Mouse (Mus musculus) limb, embryonic 14.5 days (tissue): ENCODE results near the gene Cyth2. TPM values are rescaled to one million over a fixed set of nuclear protein-coding genes. Genes with fewer than 3 reads are reported as not detected.

Experiments used
- ATAC-seq: fragments of 200-750 bp; cut with Nextera tagmentation; 2 replicates; pipeline ENCODE4 v1.8.0; 2017; ENCODE audit warnings: low read depth, moderate number of reproducible peaks, moderate TSS enrichment; ENCODE audit not compliant: low FRiP score
- DNase-seq: peaks from one replicate; pipeline ENCODE4 v3.0.0-alpha.2; 2015; ENCODE audit warnings: low spot score
- H3K27ac ChIP-seq: fragments of 300-500 bp; sonication (generic); replicated peaks from 2 replicates; pipeline ENCODE4 v1.5.1; 2014; ENCODE audit warnings: low read depth, mild to moderate bottlenecking, low read length, moderate library complexity, mixed read lengths
- H3K27me3 ChIP-seq: fragments of 300-500 bp; sonication (generic); 2 replicates; pipeline ENCODE4 v1.6.1; 2014; ENCODE audit warnings: low read length, mixed read lengths; ENCODE audit not compliant: control insufficient read depth, insufficient read depth
- H3K36me3 ChIP-seq: fragments of 300-500 bp; sonication (generic); 2 replicates; pipeline ENCODE4 v1.6.1; 2014; ENCODE audit warnings: mild to moderate bottlenecking, low read length, moderate library complexity, mixed read lengths; ENCODE audit not compliant: control insufficient read depth, insufficient read depth
- H3K4me1 ChIP-seq: fragments of 300-500 bp; sonication (generic); 2 replicates; pipeline ENCODE4 v1.6.1; 2014; ENCODE audit warnings: antibody characterized with exemption, low read length, mixed read lengths; ENCODE audit not compliant: control insufficient read depth, insufficient read depth
- H3K4me2 ChIP-seq: fragments of 300-500 bp; sonication (generic); replicated peaks from 2 replicates; pipeline ENCODE4 v1.6.1; 2014; ENCODE audit warnings: low read depth, mild to moderate bottlenecking, low read length, moderate library complexity; ENCODE audit not compliant: severe bottlenecking
- H3K4me3 ChIP-seq: fragments of 300-500 bp; sonication (generic); replicated peaks from 2 replicates; pipeline ENCODE4 v1.5.1; 2014; ENCODE audit warnings: low read length
- H3K9ac ChIP-seq: fragments of 300-500 bp; sonication (generic); 2 replicates; pipeline ENCODE4 v1.6.1; 2014; ENCODE audit warnings: mild to moderate bottlenecking, low read depth, low read length, moderate library complexity; ENCODE audit not compliant: severe bottlenecking
- H3K9me3 ChIP-seq: fragments of 300-500 bp; sonication (generic); 2 replicates; pipeline ENCODE4 v1.6.1; 2016; ENCODE audit warnings: low read length; ENCODE audit not compliant: control insufficient read depth
- POLR2A ChIP-seq: fragments of 200-500 bp; IDR thresholded peaks from 2 replicates; pipeline ENCODE4 v1.8.0; 2012; ENCODE audit warnings: inconsistent platforms, mild to moderate bottlenecking, moderate library complexity, borderline replicate concordance; ENCODE audit not compliant: insufficient read depth, insufficient read length; ENCODE audit errors: extremely low read depth
- WGBS: fragments of 180-500 bp; shearing (Covaris S2); extraction: QIAGEN DNeasy Blood & Tissue Kit; methylation state at CpG from one replicate; pipeline ENCODE4 v1.1.7; 2014; 5-methylcytosine and 5-hydroxymethylcytosine counted together
- polyA plus RNA-seq, 2 experiments: library from polyadenylated mRNA; depleted of rRNA in 1 of 2; stranded (reverse) in 1 of 2; unstranded in 1 of 2; fragments of >200 nt; fragmentation: Nextera tagmentation in 1 of 2; extraction: Ambion mirVana in 1 of 2; gene quantifications; 2 replicates each; pipeline versions ENCODE4 v1.2.1 to v1.2.3; 2012 to 2014

Cyth2 gene
- polyA plus RNA-seq, 2 experiments, result 91.7 to 105 TPM

DNA sequence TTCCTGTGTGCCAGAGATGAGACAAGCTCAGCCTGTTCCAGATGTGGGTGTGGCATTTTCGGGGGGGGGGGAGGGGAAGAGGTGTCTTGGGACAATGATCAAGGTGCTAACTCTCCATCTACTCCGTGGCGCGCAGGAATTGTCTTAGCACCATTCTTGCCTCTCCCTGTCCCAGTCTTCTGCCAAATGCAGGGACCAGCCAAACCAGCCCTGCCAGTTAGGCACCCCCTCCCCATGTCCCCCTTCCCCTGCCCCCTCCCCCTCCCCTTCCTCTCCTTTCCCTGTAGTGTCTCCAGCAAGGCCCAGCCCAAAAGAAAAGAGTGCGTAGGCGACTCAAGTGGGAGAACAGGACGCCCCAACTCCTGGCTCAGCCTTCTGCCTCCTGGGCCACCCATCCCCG, 47.6 kb downstream of the Cyth2 start:
- Histone ChIP-seq H3K9me3 (no peaks in the 10 kb centered on the region), H3K9ac (no peak overlapping the region), H3K4me1 (peaks cover 2% of the 10 kb centered on the region; the same call in 1 of the 2 replicates), H3K27me3 (no peaks in the 10 kb centered on the region), H3K27ac (no peak overlapping the region), H3K36me3 (no peaks in the 10 kb centered on the region), H3K4me2 (no peak overlapping the region), H3K4me3 (no peak overlapping the region)
- ATAC-seq (no peak), DNase-seq (no peak)
- no peak for TF ChIP-seq POLR2A
- 58% methylated on average over 8 of the region's 8 CpGs for WGBS

- H3K27me3 ChIP-seq, result no peaks in the 10 kb centered on the region
- WGBS, result 52% methylated on average over 8 of the region's 8 CpGs
- no peak for ATAC-seq
- no peak overlapping the region for H3K27ac ChIP-seq
- no peaks in the 10 kb centered on the region for H3K9me3 ChIP-seq
- no peak overlapping the region for H3K4me3 ChIP-seq
- no peaks in the 10 kb centered on the region for H3K36me3 ChIP-seq
- H3K4me1 ChIP-seq, result peaks cover 2% of the 10 kb centered on the region; the same call in 1 of the 2 replicates
- DNase-seq, result no peak
- H3K9ac ChIP-seq, result no peak overlapping the region
- no peak overlapping the region for H3K4me2 ChIP-seq
- no peak for TF ChIP-seq POLR2A
Observed at GRCm38 (mm10) chr7:45765995-45766394, 48.4 kb downstream of the Cyth2 start.

- peaks cover 3% of the 10 kb centered on the region; the same call in 1 of the 2 replicates for H3K4me1 ChIP-seq
- no peaks in the 10 kb centered on the region for H3K36me3 ChIP-seq
- no peak overlapping the region for H3K4me3 ChIP-seq
- no peak overlapping the region for H3K9ac ChIP-seq
- H3K27me3 ChIP-seq, result peaks cover 24% of the 10 kb centered on the region
- H3K4me2 ChIP-seq, result no peak overlapping the region
- no peak overlapping the region for H3K27ac ChIP-seq
- no peaks in the 10 kb centered on the region for H3K9me3 ChIP-seq
- no peak for DNase-seq
- 56% methylated on average over 5 of the region's 5 CpGs for WGBS
- TF ChIP-seq POLR2A, result no peak
- ATAC-seq, result no peak
Observed at GRCm38 (mm10) chr7:45760151-45760550, 54.2 kb downstream of the Cyth2 start.

DNA sequence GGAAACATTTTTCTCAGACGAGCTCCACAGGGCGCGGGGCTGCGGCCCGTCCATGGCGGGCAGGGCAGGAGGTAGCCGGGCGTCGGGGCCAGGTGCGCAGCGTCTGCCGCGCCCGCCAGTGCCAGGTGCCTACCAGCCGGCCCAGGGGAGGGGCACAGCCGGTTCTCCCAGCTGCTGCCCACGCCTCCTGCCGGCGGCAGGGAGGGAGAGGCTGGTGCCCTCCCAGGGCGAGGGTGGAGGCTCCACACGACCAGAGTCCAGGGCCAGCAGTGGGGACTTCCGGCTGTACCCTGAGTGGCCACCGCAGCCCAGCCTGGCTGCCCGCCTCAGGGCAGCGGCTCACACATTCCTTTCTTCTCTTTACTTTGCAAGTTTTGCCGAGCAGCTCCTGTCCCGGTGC, 55.0 kb downstream of the Cyth2 start:
- ATAC-seq, result no peak
- peaks cover 24% of the 10 kb centered on the region for H3K27me3 ChIP-seq
- no peaks in the 10 kb centered on the region for H3K36me3 ChIP-seq
- peak overlapping the region; percentile 34 for H3K9ac ChIP-seq
- DNase-seq, result no peak
- H3K4me2 ChIP-seq, result peak overlapping the region; percentile 38
- no peak overlapping the region for H3K27ac ChIP-seq
- peak overlapping the region; percentile 18; the same call in 1 of the 2 replicates for H3K4me3 ChIP-seq
- TF ChIP-seq POLR2A, result no peak
- 4% methylated on average over 15 of the region's 27 CpGs for WGBS
- no peaks in the 10 kb centered on the region for H3K9me3 ChIP-seq
- peaks cover 3% of the 10 kb centered on the region; the same call in 1 of the 2 replicates for H3K4me1 ChIP-seq

Other genes starting within 250 kb of the Cyth2 start
- gene Bcat2, start 244.4 kb downstream of the Cyth2 start, polyA plus RNA-seq (2012; rRNA removed), result 67.6 and 71.5 TPM in 2 replicates
- gene Bcat2, start 244.4 kb downstream of the Cyth2 start, polyA plus RNA-seq (2014; fragmentation: Nextera tagmentation; extraction: Ambion mirVana), result 57.2 and 60.4 TPM in 2 replicates
- 0.58 and 0.73 TPM in 2 replicates for gene Fgf21, start 199.1 kb downstream of the Cyth2 start, polyA plus RNA-seq (2012; rRNA removed)
- 0.43 and 0.66 TPM in 2 replicates for gene Fgf21, start 199.1 kb downstream of the Cyth2 start, polyA plus RNA-seq (2014; fragmentation: Nextera tagmentation; extraction: Ambion mirVana)
- gene Fut1, start 197.3 kb downstream of the Cyth2 start, polyA plus RNA-seq (2012; rRNA removed), result 1.0 and 1.9 TPM in 2 replicates
- 1.2 and 1.8 TPM in 2 replicates for gene Fut1, start 197.3 kb downstream of the Cyth2 start, polyA plus RNA-seq (2014; fragmentation: Nextera tagmentation; extraction: Ambion mirVana)
- gene Izumo1, start 192.8 kb downstream of the Cyth2 start, polyA plus RNA-seq (2012; rRNA removed), result 0.33 and 0.43 TPM in 2 replicates
- 0.39 TPM in 1 of 2 replicates, not detected in the other for gene Izumo1, start 192.8 kb downstream of the Cyth2 start, polyA plus RNA-seq (2014; fragmentation: Nextera tagmentation; extraction: Ambion mirVana)
- gene Rasip1, start 187.1 kb downstream of the Cyth2 start, polyA plus RNA-seq (2012; rRNA removed), result 14.1 and 16.7 TPM in 2 replicates
- gene Rasip1, start 187.1 kb downstream of the Cyth2 start, polyA plus RNA-seq (2014; fragmentation: Nextera tagmentation; extraction: Ambion mirVana), result 11.0 and 11.8 TPM in 2 replicates
- 34.6 and 43.9 TPM in 2 replicates for gene Mamstr, start 174.6 kb downstream of the Cyth2 start, polyA plus RNA-seq (2012; rRNA removed)
- 15.7 and 19.8 TPM in 2 replicates for gene Mamstr, start 174.6 kb downstream of the Cyth2 start, polyA plus RNA-seq (2014; fragmentation: Nextera tagmentation; extraction: Ambion mirVana)
- 1.1 and 1.4 TPM in 2 replicates for gene Fut2, start 148.2 kb downstream of the Cyth2 start, polyA plus RNA-seq (2012; rRNA removed)
- gene Fut2, start 148.2 kb downstream of the Cyth2 start, polyA plus RNA-seq (2014; fragmentation: Nextera tagmentation; extraction: Ambion mirVana), result 2.2 and 2.9 TPM in 2 replicates
- 1.3 and 2.1 TPM in 2 replicates for gene Ntn5, start 130.6 kb downstream of the Cyth2 start, polyA plus RNA-seq (2012; rRNA removed)
- 0.59 and 0.86 TPM in 2 replicates for gene Ntn5, start 130.6 kb downstream of the Cyth2 start, polyA plus RNA-seq (2014; fragmentation: Nextera tagmentation; extraction: Ambion mirVana)
- gene Sec1, start 120.2 kb downstream of the Cyth2 start, polyA plus RNA-seq (2012; rRNA removed), result 1.7 and 2.8 TPM in 2 replicates
- gene Sec1, start 120.2 kb downstream of the Cyth2 start, polyA plus RNA-seq (2014; fragmentation: Nextera tagmentation; extraction: Ambion mirVana), result 0.46 and 0.92 TPM in 2 replicates
- 34.1 and 46.4 TPM in 2 replicates for gene Car11, start 114.7 kb downstream of the Cyth2 start, polyA plus RNA-seq (2012; rRNA removed)
- 9.5 and 10.6 TPM in 2 replicates for gene Car11, start 114.7 kb downstream of the Cyth2 start, polyA plus RNA-seq (2014; fragmentation: Nextera tagmentation; extraction: Ambion mirVana)
- 15.1 and 16.8 TPM in 2 replicates for gene Dbp, start 109.5 kb downstream of the Cyth2 start, polyA plus RNA-seq (2012; rRNA removed)
- 7.0 and 8.9 TPM in 2 replicates for gene Dbp, start 109.5 kb downstream of the Cyth2 start, polyA plus RNA-seq (2014; fragmentation: Nextera tagmentation; extraction: Ambion mirVana)
- 1,056 and 1,196 TPM in 2 replicates for gene Rpl18, start 99.1 kb downstream of the Cyth2 start, polyA plus RNA-seq (2012; rRNA removed)
- 1,210 and 1,246 TPM in 2 replicates for gene Rpl18, start 99.1 kb downstream of the Cyth2 start, polyA plus RNA-seq (2014; fragmentation: Nextera tagmentation; extraction: Ambion mirVana)
- 36.9 and 48.5 TPM in 2 replicates for gene Sphk2, start 96.6 kb downstream of the Cyth2 start, polyA plus RNA-seq (2012; rRNA removed)
- 27.5 and 29.2 TPM in 2 replicates for gene Sphk2, start 96.6 kb downstream of the Cyth2 start, polyA plus RNA-seq (2014; fragmentation: Nextera tagmentation; extraction: Ambion mirVana)
- gene Fam83e, start 93.4 kb downstream of the Cyth2 start, polyA plus RNA-seq (2012; rRNA removed), result 0.92 and 0.95 TPM in 2 replicates
- 0.30 and 0.48 TPM in 2 replicates for gene Fam83e, start 93.4 kb downstream of the Cyth2 start, polyA plus RNA-seq (2014; fragmentation: Nextera tagmentation; extraction: Ambion mirVana)
- not detected in 2 replicates for gene Spaca4, start 88.8 kb downstream of the Cyth2 start, polyA plus RNA-seq (2012; rRNA removed)
- gene Spaca4, start 88.8 kb downstream of the Cyth2 start, polyA plus RNA-seq (2014; fragmentation: Nextera tagmentation; extraction: Ambion mirVana), result not detected in 2 replicates
- 46.2 and 70.5 TPM in 2 replicates for gene Lmtk3, start 30.8 kb downstream of the Cyth2 start, polyA plus RNA-seq (2012; rRNA removed)
- 1.8 and 2.8 TPM in 2 replicates for gene Lmtk3, start 30.8 kb downstream of the Cyth2 start, polyA plus RNA-seq (2014; fragmentation: Nextera tagmentation; extraction: Ambion mirVana)
- 5.3 and 8.9 TPM in 2 replicates for gene Sult2b1, start 29.9 kb downstream of the Cyth2 start, polyA plus RNA-seq (2012; rRNA removed)
- gene Sult2b1, start 29.9 kb downstream of the Cyth2 start, polyA plus RNA-seq (2014; fragmentation: Nextera tagmentation; extraction: Ambion mirVana), result 19.0 and 31.7 TPM in 2 replicates
- 1.7 and 3.5 TPM in 2 replicates for gene Kcnj14, start 10.2 kb upstream of the Cyth2 start, polyA plus RNA-seq (2012; rRNA removed)
- gene Kcnj14, start 10.2 kb upstream of the Cyth2 start, polyA plus RNA-seq (2014; fragmentation: Nextera tagmentation; extraction: Ambion mirVana), result 1.1 and 1.4 TPM in 2 replicates
- 33.7 and 38.7 TPM in 2 replicates for gene Grwd1, start 16.4 kb upstream of the Cyth2 start, polyA plus RNA-seq (2012; rRNA removed)
- gene Grwd1, start 16.4 kb upstream of the Cyth2 start, polyA plus RNA-seq (2014; fragmentation: Nextera tagmentation; extraction: Ambion mirVana), result 62.4 and 62.9 TPM in 2 replicates
- gene Kdelr1, start 58.2 kb upstream of the Cyth2 start, polyA plus RNA-seq (2012; rRNA removed), result 374 and 521 TPM in 2 replicates
- gene Kdelr1, start 58.2 kb upstream of the Cyth2 start, polyA plus RNA-seq (2014; fragmentation: Nextera tagmentation; extraction: Ambion mirVana), result 140 and 163 TPM in 2 replicates
- 4.9 and 7.4 TPM in 2 replicates for gene Grin2d, start 63.8 kb upstream of the Cyth2 start, polyA plus RNA-seq (2012; rRNA removed)
- 0.59 and 0.61 TPM in 2 replicates for gene Grin2d, start 63.8 kb upstream of the Cyth2 start, polyA plus RNA-seq (2014; fragmentation: Nextera tagmentation; extraction: Ambion mirVana)
- 0.49 and 0.83 TPM in 2 replicates for gene Syngr4, start 82.1 kb upstream of the Cyth2 start, polyA plus RNA-seq (2012; rRNA removed)
- 0.53 and 0.99 TPM in 2 replicates for gene Syngr4, start 82.1 kb upstream of the Cyth2 start, polyA plus RNA-seq (2014; fragmentation: Nextera tagmentation; extraction: Ambion mirVana)
- 17.1 and 22.7 TPM in 2 replicates for gene Tmem143, start 82.4 kb upstream of the Cyth2 start, polyA plus RNA-seq (2012; rRNA removed)
- 3.5 and 4.7 TPM in 2 replicates for gene Tmem143, start 82.4 kb upstream of the Cyth2 start, polyA plus RNA-seq (2014; fragmentation: Nextera tagmentation; extraction: Ambion mirVana)
- gene Emp3, start 106.8 kb upstream of the Cyth2 start, polyA plus RNA-seq (2012; rRNA removed), result 201 and 274 TPM in 2 replicates
- 318 and 324 TPM in 2 replicates for gene Emp3, start 106.8 kb upstream of the Cyth2 start, polyA plus RNA-seq (2014; fragmentation: Nextera tagmentation; extraction: Ambion mirVana)
- 7.1 and 7.9 TPM in 2 replicates for gene Ccdc114, start 109.5 kb upstream of the Cyth2 start, polyA plus RNA-seq (2012; rRNA removed)
- 2.5 and 3.1 TPM in 2 replicates for gene Ccdc114, start 109.5 kb upstream of the Cyth2 start, polyA plus RNA-seq (2014; fragmentation: Nextera tagmentation; extraction: Ambion mirVana)
- 1.2 and 2.2 TPM in 2 replicates for gene Abcc6, start 215.7 kb upstream of the Cyth2 start, polyA plus RNA-seq (2012; rRNA removed)
- gene Abcc6, start 215.7 kb upstream of the Cyth2 start, polyA plus RNA-seq (2014; fragmentation: Nextera tagmentation; extraction: Ambion mirVana), result 0.18 and 0.30 TPM in 2 replicates
- gene Nomo1, start 219.1 kb upstream of the Cyth2 start, polyA plus RNA-seq (2012; rRNA removed), result 38.8 and 39.5 TPM in 2 replicates
- 21.2 and 22.1 TPM in 2 replicates for gene Nomo1, start 219.1 kb upstream of the Cyth2 start, polyA plus RNA-seq (2014; fragmentation: Nextera tagmentation; extraction: Ambion mirVana)